Mouse (Mus musculus) embryonic facial prominence, embryonic 14.5 days (tissue): ENCODE measurements at regions not wholly inside any gene's neighbourhood (a gene's known extent, or its start where the extent isn't known, plus 50 kb on each side); places are given as distances from the start of the nearest gene placed in this dataset.

ENCODE experiments used
- ATAC-seq: fragments of 200-750 bp; cut with Nextera tagmentation; 2 replicates; pipeline ENCODE4 v1.8.0; 2017; ENCODE audit warnings: low read depth, moderate number of reproducible peaks, moderate TSS enrichment
- DNase-seq: peaks from one replicate; pipeline ENCODE4 v3.0.0-alpha.2; 2015; ENCODE audit warnings: low spot score
- H3K27ac ChIP-seq: fragments of 300-500 bp; sonication (generic); replicated peaks from 2 replicates; pipeline ENCODE4 v1.5.1; 2014; ENCODE audit warnings: low read depth, mild to moderate bottlenecking, low read length, moderate library complexity
- H3K27me3 ChIP-seq: fragments of 300-500 bp; sonication (generic); replicated peaks from 2 replicates; pipeline ENCODE4 v1.6.1; 2014; ENCODE audit warnings: low read length; ENCODE audit not compliant: control insufficient read depth, insufficient read depth
- H3K36me3 ChIP-seq: fragments of 300-500 bp; sonication (generic); 2 replicates; pipeline ENCODE4 v1.6.1; 2014; ENCODE audit warnings: low read length, mixed read lengths; ENCODE audit not compliant: control insufficient read depth, insufficient read depth
- H3K4me1 ChIP-seq: fragments of 300-500 bp; sonication (generic); 2 replicates; pipeline ENCODE4 v1.6.1; 2014; ENCODE audit warnings: antibody characterized with exemption, low read length; ENCODE audit not compliant: control insufficient read depth, insufficient read depth
- H3K4me2 ChIP-seq: fragments of 300-500 bp; sonication (generic); 2 replicates; pipeline ENCODE4 v1.6.1; 2014; ENCODE audit warnings: low read depth, mild to moderate bottlenecking, low read length, moderate library complexity, mixed read lengths
- H3K4me3 ChIP-seq: fragments of 300-500 bp; sonication (generic); 2 replicates; pipeline ENCODE4 v1.5.1; 2014; ENCODE audit warnings: low read depth, mild to moderate bottlenecking, low read length
- H3K9ac ChIP-seq: fragments of 300-500 bp; sonication (generic); 2 replicates; pipeline ENCODE4 v1.6.1; 2014; ENCODE audit warnings: low read depth, mild to moderate bottlenecking, low read length, moderate library complexity, mixed read lengths
- H3K9me3 ChIP-seq: fragments of 300-500 bp; sonication (generic); 2 replicates; pipeline ENCODE4 v1.6.1; 2016; ENCODE audit warnings: low read length; ENCODE audit not compliant: control insufficient read depth
- WGBS: fragments of 180-500 bp; shearing (Covaris S2); extraction: QIAGEN DNeasy Blood & Tissue Kit; methylation state at CpG from one replicate; pipeline ENCODE4 v1.1.7; 2014; 5-methylcytosine and 5-hydroxymethylcytosine counted together

GRCm38 (mm10) chr16:52980995-52981394 is 527.1 kb upstream of the Alcam start:
- Histone ChIP-seq H3K27me3 (no peaks in the 10 kb centered on the region), H3K4me2 (no peak overlapping the region), H3K36me3 (no peaks in the 10 kb centered on the region), H3K9me3 (no peaks in the 10 kb centered on the region), H3K9ac (no peak overlapping the region), H3K27ac (no peak overlapping the region), H3K4me1 (no peaks in the 10 kb centered on the region), H3K4me3 (no peak overlapping the region)
- ATAC-seq (no peak), DNase-seq (no peak)
- 83% methylated on average over 2 of the region's 2 CpGs for WGBS

- Histone ChIP-seq H3K9me3 (no peaks in the 10 kb centered on the region), H3K36me3 (no peaks in the 10 kb centered on the region), H3K4me2 (no peak overlapping the region), H3K4me1 (no peaks in the 10 kb centered on the region), H3K9ac (no peak overlapping the region), H3K4me3 (no peak overlapping the region), H3K27ac (no peak overlapping the region), H3K27me3 (no peaks in the 10 kb centered on the region)
- DNase-seq (no peak), ATAC-seq (no peak)
- WGBS = 78% methylated on average over 2 of the region's 2 CpGs
These were observed 518.9 kb upstream of the Alcam start for GRCm38 (mm10) chr16:52972811-52973210.

- Histone ChIP-seq H3K9ac (no peak overlapping the region), H3K9me3 (no peaks in the 10 kb centered on the region), H3K36me3 (no peaks in the 10 kb centered on the region), H3K4me2 (no peak overlapping the region), H3K27ac (no peak overlapping the region), H3K4me3 (no peak overlapping the region), H3K27me3 (no peaks in the 10 kb centered on the region), H3K4me1 (no peaks in the 10 kb centered on the region)
- ATAC-seq = no peak
- WGBS = 69% methylated on average over 4 of the region's 4 CpGs
- no peak for DNase-seq
These were observed 493.8 kb upstream of the Alcam start for GRCm38 (mm10) chr16:52947679-52948078.

GRCm38 (mm10) chr16:52934749-52935148 is 480.9 kb upstream of the Alcam start:
- H3K27me3 ChIP-seq = no peaks in the 10 kb centered on the region
- H3K27ac ChIP-seq = no peak overlapping the region
- DNase-seq (peak; percentile 48), ATAC-seq (no peak)
- 71% methylated on average over 1 of the region's 1 CpGs for WGBS
- H3K9ac ChIP-seq = no peak overlapping the region
- H3K9me3 ChIP-seq = no peaks in the 10 kb centered on the region
- H3K4me2 ChIP-seq = no peak overlapping the region
- H3K4me3 ChIP-seq = no peak overlapping the region
- no peaks in the 10 kb centered on the region for H3K36me3 ChIP-seq
- H3K4me1 ChIP-seq = no peaks in the 10 kb centered on the region

GRCm38 (mm10) chr16:52931978-52932377 is 478.1 kb upstream of the Alcam start:
- H3K4me2 ChIP-seq = no peak overlapping the region
- no peak for ATAC-seq
- no peaks in the 10 kb centered on the region for H3K4me1 ChIP-seq
- H3K9ac ChIP-seq = no peak overlapping the region
- H3K36me3 ChIP-seq = no peaks in the 10 kb centered on the region
- H3K27ac ChIP-seq = no peak overlapping the region
- H3K9me3 ChIP-seq = no peaks in the 10 kb centered on the region
- WGBS = 86% methylated on average over 3 of the region's 3 CpGs
- no peak overlapping the region for H3K4me3 ChIP-seq
- DNase-seq = no peak
- H3K27me3 ChIP-seq = no peaks in the 10 kb centered on the region

GRCm38 (mm10) chr16:52892467-52893255 is 438.8 kb upstream of the Alcam start:
- no peak overlapping the region for H3K9ac ChIP-seq
- no peak for ATAC-seq
- no peak overlapping the region for H3K4me2 ChIP-seq
- no peaks in the 10 kb centered on the region for H3K27me3 ChIP-seq
- no peaks in the 10 kb centered on the region for H3K9me3 ChIP-seq
- peak; percentile 10 for DNase-seq
- H3K27ac ChIP-seq = no peak overlapping the region
- WGBS = 78% methylated on average over 14 of the region's 14 CpGs
- H3K4me1 ChIP-seq = no peaks in the 10 kb centered on the region
- no peak overlapping the region for H3K4me3 ChIP-seq
- no peaks in the 10 kb centered on the region for H3K36me3 ChIP-seq

- Histone ChIP-seq H3K27me3 (no peaks in the 10 kb centered on the region), H3K27ac (no peak overlapping the region), H3K4me3 (no peak overlapping the region), H3K9ac (no peak overlapping the region), H3K4me2 (no peak overlapping the region), H3K4me1 (no peaks in the 10 kb centered on the region), H3K9me3 (no peaks in the 10 kb centered on the region), H3K36me3 (no peaks in the 10 kb centered on the region)
- peak; percentile 42 for DNase-seq
- whole genome bisulfite sequencing = 67% methylated on average over 4 of the region's 4 CpGs
- ATAC-seq = no peak
These were observed 425.7 kb upstream of the Alcam start for GRCm38 (mm10) chr16:52879463-52880114.

GRCm38 (mm10) chr16:52867833-52868232 is 414.0 kb upstream of the Alcam start:
- no peak overlapping the region for H3K27ac ChIP-seq
- DNase-seq (no peak), ATAC-seq (no peak)
- no peak overlapping the region for H3K4me3 ChIP-seq
- H3K9ac ChIP-seq = no peak overlapping the region
- H3K9me3 ChIP-seq = no peaks in the 10 kb centered on the region
- H3K27me3 ChIP-seq = no peaks in the 10 kb centered on the region
- WGBS = 81% methylated on average over 6 of the region's 6 CpGs
- H3K4me1 ChIP-seq = no peaks in the 10 kb centered on the region
- no peak overlapping the region for H3K4me2 ChIP-seq
- H3K36me3 ChIP-seq = no peaks in the 10 kb centered on the region

GRCm38 (mm10) chr16:52863554-52863953 is 409.7 kb upstream of the Alcam start:
- Histone ChIP-seq H3K27me3 (no peaks in the 10 kb centered on the region), H3K4me2 (no peak overlapping the region), H3K9ac (no peak overlapping the region), H3K9me3 (no peaks in the 10 kb centered on the region), H3K4me1 (no peaks in the 10 kb centered on the region), H3K4me3 (no peak overlapping the region), H3K36me3 (no peaks in the 10 kb centered on the region), H3K27ac (no peak overlapping the region)
- DNase-seq = no peak
- no peak for ATAC-seq
- WGBS = 74% methylated on average over 1 of the region's 1 CpGs
